Mouse (Mus musculus) central nervous system, embryonic 18 days (tissue): ENCODE results near the gene Phip. TPM values are rescaled to one million over a fixed set of nuclear protein-coding genes. Genes with fewer than 3 reads are reported as not detected.

ENCODE experiments used
- polyA plus RNA-seq: library from polyadenylated mRNA; depleted of rRNA; stranded (reverse); fragments of >200 nt; gene quantifications from 2 replicates; pipeline ENCODE4 v1.2.3, GENCODE M21; 2012; rRNA removed

Phip gene
- 20.3 and 20.9 TPM in 2 replicates for polyA plus RNA-seq

DNA sequence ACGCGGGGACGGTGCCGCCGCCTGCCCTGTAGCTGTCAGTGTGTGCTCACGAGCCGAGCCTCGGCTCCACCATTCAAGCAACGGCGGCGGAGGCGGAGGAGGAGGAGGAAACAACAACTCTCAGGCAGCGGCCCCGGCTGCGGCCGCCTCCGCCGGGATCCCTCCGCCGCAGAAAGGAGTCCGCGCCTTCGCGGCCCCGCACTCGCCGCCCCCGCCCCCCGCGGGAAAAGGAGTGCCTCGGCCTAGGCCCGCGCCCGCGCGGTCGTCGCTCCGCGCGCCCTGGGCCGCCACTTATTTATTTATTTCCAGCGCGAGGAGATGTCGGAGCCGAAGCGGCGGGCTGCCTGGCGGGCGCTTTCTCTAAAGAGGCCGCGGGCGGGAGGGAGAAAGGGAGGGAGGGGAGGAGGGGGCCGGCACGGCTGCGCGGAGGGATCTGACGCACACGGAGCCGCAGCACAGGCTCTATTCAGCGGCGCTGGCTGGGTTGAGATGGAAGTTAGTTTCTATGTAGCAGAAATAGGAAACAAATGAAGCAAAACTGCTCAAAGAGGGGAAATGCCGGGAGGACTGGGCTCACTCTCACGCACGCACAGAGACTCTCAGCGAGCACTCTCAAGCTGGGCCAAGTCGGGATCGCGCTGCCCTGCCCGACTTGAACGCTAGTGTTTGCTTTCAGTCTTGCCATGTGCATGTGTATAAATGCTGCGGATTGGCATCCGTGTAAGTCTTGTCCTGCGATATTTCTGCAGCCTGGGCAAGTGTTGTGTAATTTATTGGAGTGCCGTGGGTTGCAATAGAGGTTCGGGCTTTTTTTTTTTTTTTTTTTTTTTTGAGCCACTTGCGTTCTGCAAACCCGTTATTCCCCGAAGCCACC, at the start of gene Phip:
TSS of gene Phip (minus strand) at position 175 of the 874 bp plus-strand sequence.

GRCm38 (mm10) chr9:82829007-82829689, 146.2 kb downstream of the Phip start, which contains the start of gene Irak1bp1:
TSS of gene Irak1bp1 (plus strand) at chr9:82829540.

Other genes with a start within 250 kb of the Phip start
- 33.8 and 35.2 TPM in 2 replicates for gene Irak1bp1, start 146.0 kb downstream of the Phip start, polyA plus RNA-seq
- 205 and 234 TPM in 2 replicates for gene Hmgn3, start 171.2 kb upstream of the Phip start, polyA plus RNA-seq